32 mouse cellular contexts compared by ENCODE assay signal in genomic region chr6:53313604-53314003, GRCm38 (mm10). TPM values are rescaled to one million over a fixed set of nuclear protein-coding genes. Genes with fewer than 3 reads are reported as not detected.
"Had no signal": no experiment of that assay in that cellular context is flagged by ENCODE, and none has a peak within 500 bp of the region (broad histone marks: within the 10 kb centered on the region; RNA-seq: fewer than 3 reads in every experiment).

No protein-coding gene starts in this region.

- H3K4me3 ChIP-seq: limb, embryonic 13.5 days; limb, embryonic 15.5 days; liver, embryonic 12.5 days; liver, embryonic 13.5 days; liver, embryonic 15.5 days; lung, embryonic 15.5 days; megakaryocyte, embryonic 14.5 days; midbrain, embryonic 10.5 days; midbrain, embryonic 12.5 days; midbrain, embryonic 13.5 days; midbrain, embryonic 15.5 days; myocyte; neural tube, embryonic 12.5 days; neural tube, embryonic 13.5 days had no signal

- H3K4me1 ChIP-seq: liver, embryonic 13.5 days; liver, embryonic 15.5 days; midbrain, embryonic 15.5 days had no signal

- H3K36me3 ChIP-seq: limb, embryonic 13.5 days; limb, embryonic 15.5 days; liver, embryonic 12.5 days; liver, embryonic 13.5 days; liver, embryonic 15.5 days; lung, embryonic 15.5 days; midbrain, embryonic 10.5 days; midbrain, embryonic 12.5 days; midbrain, embryonic 13.5 days; midbrain, embryonic 15.5 days; neural tube, embryonic 12.5 days; neural tube, embryonic 13.5 days had no signal

- DNase-seq: left cerebral cortex, postnatal 4 days; liver; liver, embryonic 13.5 days; liver, postnatal 0 days; lung, adult 18-20 months; lung, adult 2 months; lung, embryonic 14.5 days; lung, postnatal 10 days; lung, postnatal 14 days; lung, postnatal 36 days; lung, postnatal 4 days; midbrain, embryonic 14.5 days had no signal

- H3K27ac ChIP-seq: limb, embryonic 13.5 days; limb, embryonic 15.5 days; liver, embryonic 12.5 days; liver, embryonic 13.5 days; liver, embryonic 14.5 days; liver, embryonic 15.5 days; lung, embryonic 15.5 days; macrophage; midbrain, embryonic 10.5 days; midbrain, embryonic 12.5 days; midbrain, embryonic 13.5 days; midbrain, embryonic 15.5 days; neural tube, embryonic 12.5 days; neural tube, embryonic 13.5 days had no signal

- H3K4me2 ChIP-seq: limb, embryonic 13.5 days; limb, embryonic 15.5 days; liver, embryonic 11.5 days; liver, embryonic 12.5 days; liver, embryonic 13.5 days; liver, embryonic 15.5 days; lung, embryonic 14.5 days; lung, embryonic 15.5 days; midbrain, embryonic 11.5 days; midbrain, embryonic 12.5 days; midbrain, embryonic 13.5 days; midbrain, embryonic 15.5 days; neural tube, embryonic 12.5 days; neural tube, embryonic 13.5 days had no signal

- H3K27me3 ChIP-seq: limb, embryonic 13.5 days; limb, embryonic 15.5 days; liver, embryonic 12.5 days; liver, embryonic 13.5 days; liver, embryonic 15.5 days; midbrain, embryonic 12.5 days; midbrain, embryonic 13.5 days; midbrain, embryonic 15.5 days; neural tube, embryonic 12.5 days; neural tube, embryonic 13.5 days had no signal

- H3K9me3 ChIP-seq: limb, embryonic 13.5 days; limb, embryonic 15.5 days; liver, embryonic 12.5 days; liver, embryonic 13.5 days; liver, embryonic 15.5 days; lung, embryonic 15.5 days; midbrain, embryonic 10.5 days; midbrain, embryonic 12.5 days; midbrain, embryonic 13.5 days; midbrain, embryonic 15.5 days; neural tube, embryonic 12.5 days; neural tube, embryonic 13.5 days had no signal

- H3K9ac ChIP-seq: limb, embryonic 13.5 days; limb, embryonic 15.5 days; liver, embryonic 12.5 days; liver, embryonic 13.5 days; liver, embryonic 14.5 days; liver, embryonic 15.5 days; liver, postnatal 0 days; lung, embryonic 14.5 days; lung, embryonic 15.5 days; midbrain, embryonic 12.5 days; midbrain, embryonic 13.5 days; midbrain, embryonic 15.5 days; neural tube, embryonic 12.5 days; neural tube, embryonic 13.5 days had no signal

- ATAC-seq: liver, embryonic 12.5 days; liver, postnatal 0 days; lung, postnatal 0 days; midbrain, embryonic 13.5 days; midbrain, embryonic 15.5 days; midbrain, embryonic 16.5 days had no signal

RNA-seq across cellular contexts. Expression of gene Creb5, which starts 26.5 kb away (rescaled TPM):
- total RNA-seq: megakaryocyte-erythroid progenitor cell, adult 5-6 weeks had no signal
